Mouse (Mus musculus) monocyte, adult 5-6 weeks (primary cell): ENCODE results near the gene Cfap161. TPM values are rescaled to one million over a fixed set of nuclear protein-coding genes. Genes with fewer than 3 reads are reported as not detected.

ENCODE experiments used
- ATAC-seq: fragments of 153-309, 156-312 bp; replicated peaks from 2 replicates; pipeline ENCODE4 v1.8.0; 2017; ENCODE audit warnings: mild to moderate bottlenecking; ENCODE audit not compliant: low TSS enrichment, insufficient number of reproducible peaks, severe bottlenecking, poor library complexity, low FRiP score
- total RNA-seq: library from RNA; stranded (forward); fragments of 200-1000, 200-491, 200-594 nt; gene quantifications from 3 replicates; pipeline ENCODE4 v1.2.3, GENCODE M21; 2017

Cfap161 gene
- total RNA-seq, result 2.0 TPM in 1 of 3 replicates, not detected in the others

GRCm38 (mm10) chr7:83794705-83795104 is at the start of gene Cfap161:
TSS of gene Cfap161 (minus strand) at chr7:83794880.
- no peak for ATAC-seq

GRCm38 (mm10) chr7:83842486-83843259 is 48.0 kb upstream of the Cfap161 start:
- ATAC-seq, result no peak

DNA sequence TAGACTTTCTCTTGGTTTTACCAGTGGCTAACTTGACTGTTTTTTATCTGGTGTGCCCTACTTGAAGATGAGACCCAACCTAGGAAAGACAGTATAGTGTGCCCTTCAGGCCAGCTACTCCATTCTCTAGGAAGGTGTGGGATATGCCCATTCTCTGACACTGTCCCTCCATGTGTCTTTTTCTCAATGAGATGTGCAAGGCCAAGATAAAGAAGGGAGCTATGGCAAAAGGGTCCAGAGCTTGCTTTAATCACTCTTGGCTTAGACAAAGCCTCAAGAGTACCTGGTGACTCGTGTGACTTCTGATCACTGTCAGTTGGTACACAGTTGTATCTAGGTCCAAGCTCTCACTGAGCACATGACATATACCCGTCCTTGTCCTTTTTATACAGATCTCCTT is 45.4 kb upstream of the Cfap161 start:
- ATAC-seq, result no peak

DNA sequence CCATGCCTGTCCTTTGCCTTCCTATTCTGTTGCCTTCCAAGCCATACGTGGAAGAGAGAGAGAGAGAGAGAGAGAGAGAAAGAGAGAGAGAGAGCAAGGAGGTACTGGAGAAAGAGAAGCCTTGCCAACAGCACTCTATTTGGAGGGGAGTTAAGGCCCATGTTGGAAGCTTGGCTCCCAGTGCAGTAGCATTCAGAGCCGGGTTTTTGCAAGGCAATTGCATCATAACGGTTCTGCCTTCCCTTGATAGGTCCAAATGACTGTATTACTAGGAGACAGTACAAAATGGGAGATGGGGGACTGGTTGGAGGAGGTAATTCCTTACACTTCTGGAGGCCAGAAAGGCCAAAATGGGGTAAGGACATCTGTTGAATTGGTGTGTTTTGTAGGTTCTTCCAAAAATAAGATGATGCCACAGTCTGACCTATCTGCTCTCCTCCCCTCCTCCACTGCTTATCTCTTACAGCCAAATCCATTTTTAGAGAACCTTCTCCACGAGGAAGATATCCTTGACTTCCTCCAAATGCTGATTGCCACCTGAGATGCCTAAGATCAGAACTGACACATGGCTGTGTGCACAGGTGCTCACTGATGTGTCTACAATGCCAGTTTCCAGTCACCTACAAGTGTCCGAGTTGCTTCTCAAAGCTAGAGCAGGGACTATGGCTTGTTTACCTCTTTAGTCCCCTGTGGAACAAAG is 44.0 kb upstream of the Cfap161 start:
- no peak for ATAC-seq

DNA sequence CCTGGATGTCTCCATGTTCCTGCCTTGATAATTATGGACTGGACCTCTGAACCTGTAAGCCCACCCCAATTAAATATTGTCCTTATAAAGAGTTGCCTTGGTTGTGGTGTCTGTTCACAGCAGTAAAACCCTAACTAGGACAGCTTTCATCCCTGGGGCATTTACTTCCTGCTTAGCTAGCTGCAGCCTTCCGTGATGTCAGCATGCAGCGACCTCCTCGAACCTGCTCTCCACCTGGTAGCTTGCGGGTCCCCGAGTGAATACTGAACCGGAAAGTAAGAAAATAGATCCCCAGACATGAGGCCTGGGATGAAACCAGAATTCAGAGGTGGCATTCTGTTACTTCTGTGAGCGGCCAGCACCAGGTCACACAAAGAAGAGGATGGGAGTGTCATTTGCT is 34.7 kb upstream of the Cfap161 start:
- ATAC-seq, result no peak

- no peak for ATAC-seq
These were observed 32.9 kb upstream of the Cfap161 start for GRCm38 (mm10) chr7:83827402-83828076.

DNA sequence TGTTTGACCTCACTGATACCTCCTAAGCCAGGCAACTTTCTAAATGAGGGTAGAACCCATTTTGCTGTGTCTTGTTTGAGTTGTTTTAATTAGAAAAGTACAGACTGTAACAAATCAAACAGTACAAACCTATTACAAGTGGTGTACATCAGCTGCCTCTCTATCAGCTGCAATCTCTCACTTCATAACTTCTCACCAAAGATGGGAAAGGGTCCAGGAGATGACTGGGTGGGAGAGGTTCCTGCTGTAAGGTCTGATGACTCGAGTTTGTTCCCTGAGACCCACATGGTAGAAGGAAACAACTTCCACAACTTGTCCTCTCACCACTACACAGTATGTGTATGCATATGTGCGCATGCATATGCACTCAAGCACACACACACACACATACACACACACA is 32.1 kb upstream of the Cfap161 start:
- no peak for ATAC-seq

- ATAC-seq, result no peak
These were observed 27.3 kb upstream of the Cfap161 start for GRCm38 (mm10) chr7:83821951-83822350.

DNA sequence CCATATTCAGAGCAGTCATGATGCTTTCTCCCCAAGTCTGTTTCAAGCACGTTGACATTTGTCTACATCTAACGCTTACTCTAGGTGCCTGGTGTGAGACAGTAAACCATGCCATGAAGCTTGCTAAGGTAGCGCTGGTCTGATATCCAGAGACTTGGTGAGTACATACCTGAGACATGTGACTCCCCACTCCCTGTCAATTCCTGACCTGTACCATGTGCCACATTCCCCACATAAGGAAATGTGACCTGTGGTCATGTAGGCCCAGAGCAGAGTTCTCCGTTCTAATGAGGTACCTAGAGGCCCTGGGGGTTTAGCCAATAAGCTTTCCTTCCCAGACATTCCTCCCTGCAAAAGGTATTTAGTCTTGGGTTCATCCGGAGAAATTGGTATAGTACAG is 22.2 kb upstream of the Cfap161 start:
- no peak for ATAC-seq

GRCm38 (mm10) chr7:83815646-83816045 is 21.0 kb upstream of the Cfap161 start:
- ATAC-seq, result no peak

DNA sequence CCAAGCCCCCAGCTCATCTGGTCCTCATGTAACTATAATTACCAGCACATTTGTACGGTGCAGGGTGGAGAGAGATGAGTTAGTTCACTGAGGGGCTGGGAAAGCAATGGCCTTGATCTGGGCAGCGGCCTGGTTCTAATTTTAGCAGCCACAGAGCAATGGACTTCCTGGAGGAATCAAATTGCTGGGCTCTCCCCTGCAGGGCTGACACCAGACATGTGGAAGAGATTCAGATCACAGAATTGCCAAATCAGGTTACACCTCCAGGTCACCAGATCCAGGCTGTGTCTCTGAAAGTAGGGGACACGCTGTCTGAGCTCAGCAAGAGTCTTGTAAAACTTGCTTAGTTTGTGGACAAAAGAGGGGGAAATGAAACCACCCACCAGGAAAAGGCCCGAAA is 19.3 kb upstream of the Cfap161 start:
- no peak for ATAC-seq

- ATAC-seq, result no peak
These were observed 18.8 kb upstream of the Cfap161 start for GRCm38 (mm10) chr7:83813465-83813864.

GRCm38 (mm10) chr7:83813016-83813415 is 18.3 kb upstream of the Cfap161 start:
- no peak for ATAC-seq

GRCm38 (mm10) chr7:83812581-83812980 is 17.9 kb upstream of the Cfap161 start:
- ATAC-seq, result no peak

DNA sequence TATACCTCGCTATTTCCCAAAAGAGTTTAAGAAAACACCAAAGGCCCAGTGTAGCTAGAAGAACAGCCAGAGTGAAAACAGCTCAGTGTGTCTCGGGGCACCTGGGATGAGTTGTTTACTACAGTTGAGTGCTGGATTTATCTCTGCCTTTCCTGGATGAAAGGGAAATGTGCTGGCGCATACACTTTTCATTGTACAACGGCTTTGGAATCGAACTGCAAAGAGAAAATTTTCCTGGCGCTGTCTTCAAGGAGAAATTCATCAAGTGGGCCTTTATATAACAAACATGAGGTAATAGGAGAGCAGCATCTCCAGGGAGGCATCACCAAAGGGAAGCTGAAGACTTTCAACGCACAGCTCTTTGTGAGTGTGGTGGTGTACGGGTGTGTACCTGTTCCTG is 17.2 kb upstream of the Cfap161 start:
- ATAC-seq, result no peak

DNA sequence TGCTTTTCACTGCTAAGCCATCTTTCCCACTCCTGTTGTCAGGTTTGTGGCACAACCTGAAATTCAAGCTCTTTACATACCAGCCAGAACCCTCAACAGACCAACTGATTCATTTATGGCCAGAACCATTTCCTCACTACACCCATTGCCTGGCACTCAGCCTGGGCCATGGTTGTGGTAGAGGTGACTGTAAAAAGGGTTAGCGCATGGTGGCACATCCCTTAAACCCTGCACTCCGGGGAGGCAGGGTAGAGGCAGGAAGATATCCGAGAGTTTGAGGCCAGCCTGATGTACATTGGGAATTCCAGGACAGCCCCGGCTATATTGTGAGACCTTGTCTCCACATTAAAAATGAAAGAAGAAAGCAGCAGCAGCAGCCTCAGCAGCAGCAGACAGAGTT is 16.8 kb upstream of the Cfap161 start:
- no peak for ATAC-seq

- ATAC-seq, result no peak
These were observed 15.7 kb upstream of the Cfap161 start for GRCm38 (mm10) chr7:83810141-83811100.

GRCm38 (mm10) chr7:83809715-83810114 is 15.0 kb upstream of the Cfap161 start:
- ATAC-seq, result peak; percentile 50

- ATAC-seq, result no peak
These were observed 14.4 kb upstream of the Cfap161 start for GRCm38 (mm10) chr7:83809060-83809459.
